Mouse (Mus musculus) thymus, adult 18-20 months (tissue): ENCODE measurements around the gene Mtmr10.

Experiments used
- DNase-seq, 2 experiments: peaks; one replicate each; pipeline ENCODE4 v3.0.0; 2022; ENCODE audit warnings: mixed read lengths in 2 of 2

Gene Mtmr10

DNA sequence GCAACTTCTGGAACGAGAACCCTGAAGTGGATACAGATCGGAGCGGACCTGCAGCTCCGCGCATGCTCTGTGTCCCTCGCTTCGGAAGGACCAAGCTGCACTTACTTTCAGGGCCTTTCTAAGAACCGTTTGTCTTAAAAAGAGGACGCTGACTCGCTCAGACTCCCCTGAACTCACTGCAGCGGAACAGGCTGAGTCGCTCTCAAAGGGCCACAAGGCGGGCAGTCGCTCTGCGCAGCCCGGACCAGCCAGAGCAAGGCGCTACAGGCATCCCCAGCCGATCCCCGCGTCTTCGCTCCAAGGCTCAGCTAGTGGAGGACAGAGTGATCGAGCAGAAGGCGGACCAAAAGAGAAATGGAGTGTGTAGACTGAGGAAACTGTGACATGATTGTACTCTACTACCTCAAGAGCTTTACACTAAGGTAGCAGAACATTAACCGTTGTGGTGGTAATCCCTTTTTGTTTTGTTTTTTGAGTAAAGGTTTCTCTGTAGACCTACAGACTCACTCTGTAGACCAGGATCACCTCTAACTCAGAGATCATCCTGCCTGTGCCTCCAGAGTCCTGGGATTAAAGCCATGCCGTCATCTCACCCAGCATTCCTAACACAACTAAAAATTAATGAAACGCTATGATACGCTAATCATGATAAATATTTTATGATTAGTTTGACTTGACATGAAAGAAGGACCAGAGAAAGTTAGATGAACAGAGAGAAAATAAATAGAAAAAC is 86.5 kb downstream of the Mtmr10 start, which contains the start of gene Fan1:
TSS of gene Fan1 (minus strand) at position 266 of the 733 bp plus-strand sequence.
- DNase-seq: peak; percentile 73 to 82
